Mouse (Mus musculus) erythroid progenitor cell, adult 5-6 weeks (primary cell): ENCODE results near the gene Pard3. TPM values are rescaled to one million over a fixed set of nuclear protein-coding genes. Genes with fewer than 3 reads are reported as not detected.

Source experiments
- ATAC-seq: replicated peaks from 2 replicates; pipeline ENCODE4 v1.8.0; 2016; ENCODE audit warnings: moderate number of reproducible peaks, mild to moderate bottlenecking, moderate TSS enrichment, inconsistent platforms; ENCODE audit not compliant: poor library complexity, low FRiP score, severe bottlenecking
- total RNA-seq, 2 experiments: library from RNA; stranded (forward) in 1 of 2; stranded (reverse) in 1 of 2; fragments of 150-400 nt in 1 of 2; fragments of 186-747, 209-891 nt in 1 of 2; gene quantifications; 2 replicates each; pipeline versions ENCODE4 v1.2.3 to v1.2.4; 2015 to 2017; ENCODE audit warnings: low replicate concordance in 2 of 2

Pard3 gene
- total RNA-seq, 2 experiments from 2014 or later = 0.15 TPM; not detected in 1

GRCm38 (mm10) chr8:127555795-127556194 lies 492.1 kb downstream of the Pard3 start:
- ATAC-seq = no peak

- ATAC-seq = no peak
Measured at GRCm38 (mm10) chr8:127556964-127557363, 493.3 kb downstream of the Pard3 start.

GRCm38 (mm10) chr8:127557566-127557965 lies 493.9 kb downstream of the Pard3 start:
- ATAC-seq = no peak

- ATAC-seq = no peak
Measured at GRCm38 (mm10) chr8:127563634-127564033, 499.9 kb downstream of the Pard3 start.

- no peak for ATAC-seq
Measured at GRCm38 (mm10) chr8:127564426-127564825, 500.7 kb downstream of the Pard3 start.

GRCm38 (mm10) chr8:127569212-127569611 lies 505.5 kb downstream of the Pard3 start:
- no peak for ATAC-seq

- ATAC-seq = no peak
Measured at GRCm38 (mm10) chr8:127570527-127570926, 506.8 kb downstream of the Pard3 start.

- no peak for ATAC-seq
Measured at GRCm38 (mm10) chr8:127572493-127572892, 508.8 kb downstream of the Pard3 start.

GRCm38 (mm10) chr8:127576657-127577056 lies 513.0 kb downstream of the Pard3 start:
- ATAC-seq = no peak

- ATAC-seq = no peak
Measured at GRCm38 (mm10) chr8:127577656-127578055, 514.0 kb downstream of the Pard3 start.

GRCm38 (mm10) chr8:127579436-127579835 lies 515.7 kb downstream of the Pard3 start:
- no peak for ATAC-seq

- no peak for ATAC-seq
Measured at GRCm38 (mm10) chr8:127583429-127583828, 519.7 kb downstream of the Pard3 start.

GRCm38 (mm10) chr8:127585618-127586017 lies 521.9 kb downstream of the Pard3 start:
- no peak for ATAC-seq

GRCm38 (mm10) chr8:127586681-127587080 lies 523.0 kb downstream of the Pard3 start:
- ATAC-seq = no peak

- ATAC-seq = no peak
Measured at GRCm38 (mm10) chr8:127588313-127588712, 524.6 kb downstream of the Pard3 start.

- ATAC-seq = peak; percentile 58; the same call in 1 of the 2 replicates
Measured at GRCm38 (mm10) chr8:127589291-127589690, 525.6 kb downstream of the Pard3 start.

- ATAC-seq = no peak
Measured at GRCm38 (mm10) chr8:127590674-127591186, 527.0 kb downstream of the Pard3 start.

- no peak for ATAC-seq
Measured at GRCm38 (mm10) chr8:127592648-127593574, 529.2 kb downstream of the Pard3 start.

- ATAC-seq = no peak
Measured at GRCm38 (mm10) chr8:127600641-127601040, 536.9 kb downstream of the Pard3 start.

GRCm38 (mm10) chr8:127603062-127603461 lies 539.4 kb downstream of the Pard3 start:
- ATAC-seq = no peak

GRCm38 (mm10) chr8:127608541-127609270 lies 545.0 kb downstream of the Pard3 start:
- ATAC-seq = no peak
